ENCODE assay signal across 25 mouse cellular contexts in genomic region chr17:83379366-83379765, GRCm38 (mm10).
"Had no signal": no experiment of that assay in that cellular context is flagged by ENCODE, and none has a peak within 500 bp of the region (broad histone marks: within the 10 kb centered on the region; RNA-seq: fewer than 3 reads in every experiment).

No protein-coding gene starts in this region.

- DNase-seq: gastrocnemius, adult 2 months; gastrocnemius, postnatal 10 days; gastrocnemius, postnatal 25 days; heart, adult 18-20 months; heart, postnatal 10 days; heart, postnatal 4 days; kidney, adult 18-20 months; kidney, adult 8-10 months; kidney, postnatal 10 days; kidney, postnatal 25 days; kidney, postnatal 4 days; liver had no signal

- H3K9ac ChIP-seq: heart, embryonic 12.5 days; hindbrain, embryonic 12.5 days; hindbrain, embryonic 14.5 days; intestine, embryonic 15.5 days; limb, embryonic 12.5 days had no signal

- H3K27me3 ChIP-seq: heart, embryonic 12.5 days; hindbrain, embryonic 12.5 days; intestine, embryonic 15.5 days; limb, embryonic 12.5 days had no signal

- H3K9me3 ChIP-seq: heart, embryonic 10.5 days; heart, embryonic 12.5 days; hindbrain, embryonic 10.5 days; hindbrain, embryonic 12.5 days; intestine, embryonic 15.5 days; limb, embryonic 10.5 days; limb, embryonic 12.5 days had no signal

- H3K27ac ChIP-seq: gastrocnemius, adult 2 months; heart, embryonic 10.5 days; hindbrain, embryonic 10.5 days; hindbrain, embryonic 12.5 days; intestine, embryonic 15.5 days; left cerebral cortex, adult 2 months; limb, embryonic 10.5 days; limb, embryonic 12.5 days had no signal

- H3K4me3 ChIP-seq: gastrocnemius, adult 2 months; heart, embryonic 10.5 days; heart, embryonic 12.5 days; hindbrain, embryonic 10.5 days; hindbrain, embryonic 12.5 days; intestine, embryonic 15.5 days; layer of hippocampus, adult 2 months; left cerebral cortex, adult 2 months; limb, embryonic 10.5 days; limb, embryonic 12.5 days had no signal

- ATAC-seq: hindbrain, embryonic 16.5 days; inflammation-experienced regulatory T-cells, adult 6 months; intestine, embryonic 15.5 days; intestine, postnatal 0 days had no signal

- H3K4me2 ChIP-seq: heart, embryonic 12.5 days; hindbrain, embryonic 12.5 days; hindbrain, embryonic 14.5 days; intestine, embryonic 15.5 days; limb, embryonic 12.5 days had no signal

- H3K36me3 ChIP-seq: heart, embryonic 10.5 days; heart, embryonic 12.5 days; hindbrain, embryonic 10.5 days; hindbrain, embryonic 12.5 days; intestine, embryonic 15.5 days; limb, embryonic 10.5 days; limb, embryonic 12.5 days had no signal
